Mouse (Mus musculus) thymus, adult 18-20 months (tissue): ENCODE measurements around the gene Bcl2l14.
A peak's percentile ranks its signal among the peaks of the same experiment; 100 is the strongest.

Source experiments
- DNase-seq, 2 experiments: peaks; one replicate each; pipeline ENCODE4 v3.0.0; 2022; ENCODE audit warnings: mixed read lengths in 2 of 2

Gene Bcl2l14

GRCm38 (mm10) chr6:134403684-134404070 lies 7.6 kb downstream of the Bcl2l14 start:
- no peak for DNase-seq

- no peak for DNase-seq
Measured at GRCm38 (mm10) chr6:134407226-134407625, 11.1 kb downstream of the Bcl2l14 start.

GRCm38 (mm10) chr6:134413706-134414531 lies 17.8 kb downstream of the Bcl2l14 start:
- DNase-seq = peak; percentile 23 to 59

GRCm38 (mm10) chr6:134414532-134414883 lies 18.4 kb downstream of the Bcl2l14 start:
- no peak for DNase-seq

GRCm38 (mm10) chr6:134416556-134417105 lies 20.5 kb downstream of the Bcl2l14 start:
- DNase-seq = no peak

- no peak for DNase-seq
Measured at GRCm38 (mm10) chr6:134417886-134418285, 21.8 kb downstream of the Bcl2l14 start.

GRCm38 (mm10) chr6:134420375-134420774 lies 24.3 kb downstream of the Bcl2l14 start:
- no peak for DNase-seq

GRCm38 (mm10) chr6:134421921-134422320 lies 25.8 kb downstream of the Bcl2l14 start:
- no peak for DNase-seq

GRCm38 (mm10) chr6:134425216-134425717 lies 29.1 kb downstream of the Bcl2l14 start:
- DNase-seq = no peak

GRCm38 (mm10) chr6:134427165-134427564 lies 31.0 kb downstream of the Bcl2l14 start:
- no peak for DNase-seq

GRCm38 (mm10) chr6:134428455-134428854 lies 32.3 kb downstream of the Bcl2l14 start:
- DNase-seq = no peak

GRCm38 (mm10) chr6:134430161-134430799 lies 34.2 kb downstream of the Bcl2l14 start:
- no peak for DNase-seq

GRCm38 (mm10) chr6:134431583-134431982 lies 35.5 kb downstream of the Bcl2l14 start:
- no peak for DNase-seq

- DNase-seq = no peak
Measured at GRCm38 (mm10) chr6:134433281-134433680, 37.2 kb downstream of the Bcl2l14 start.

GRCm38 (mm10) chr6:134434044-134434443 lies 37.9 kb downstream of the Bcl2l14 start:
- DNase-seq = no peak

GRCm38 (mm10) chr6:134434866-134435390 lies 38.8 kb downstream of the Bcl2l14 start:
- no peak for DNase-seq

- no peak for DNase-seq
Measured at GRCm38 (mm10) chr6:134436955-134437354, 40.8 kb downstream of the Bcl2l14 start.

GRCm38 (mm10) chr6:134439401-134440021 lies 43.4 kb downstream of the Bcl2l14 start:
- DNase-seq = no peak

GRCm38 (mm10) chr6:134440023-134440422 lies 43.9 kb downstream of the Bcl2l14 start:
- DNase-seq = no peak

- DNase-seq = no peak
Measured at GRCm38 (mm10) chr6:134441716-134442115, 45.6 kb downstream of the Bcl2l14 start.

GRCm38 (mm10) chr6:134442219-134442618 lies 46.1 kb downstream of the Bcl2l14 start:
- no peak for DNase-seq

- DNase-seq = no peak
Measured at GRCm38 (mm10) chr6:134443198-134443904, 47.2 kb downstream of the Bcl2l14 start.
